Mouse (Mus musculus): ENCODE measurements around the gene Mad2l2.
A peak's percentile ranks its signal among the peaks of the same experiment; 100 is the strongest.
"Not testable (repeated sequence)": the region's sequence is repeated elsewhere in the genome, so short reads cannot be mapped to it uniquely, and the experiment has no call there.

Mad2l2 gene

GRCm38 (mm10) chr4:148169586-148169985 lies 39.4 kb downstream of the Mad2l2 start:
- DNase-seq (ENCODE audit: low read depth, low spot score), result no peak

DNA sequence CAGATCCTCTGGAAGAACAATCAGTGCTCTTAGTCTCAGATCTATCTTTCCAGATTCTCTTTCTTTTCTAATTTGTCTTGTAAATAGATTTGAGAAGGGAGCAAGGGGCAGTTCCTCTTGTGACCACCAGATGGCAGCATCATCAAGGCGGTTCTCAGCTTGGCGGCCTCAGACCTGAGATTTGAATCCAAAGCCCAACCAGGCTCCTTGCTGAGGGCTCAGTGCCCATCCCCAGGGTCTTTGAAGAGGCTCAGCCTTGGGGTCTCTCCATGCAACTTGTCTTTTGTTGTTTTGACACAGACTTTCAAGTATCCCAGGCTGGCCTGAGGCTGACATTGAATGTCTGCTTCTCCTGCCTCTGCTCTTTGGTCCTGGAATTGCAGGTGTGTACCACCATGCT lies 40.7 kb downstream of the Mad2l2 start:
- peak; percentile 65 for DNase-seq (ENCODE audit: low read depth, low spot score)

DNA sequence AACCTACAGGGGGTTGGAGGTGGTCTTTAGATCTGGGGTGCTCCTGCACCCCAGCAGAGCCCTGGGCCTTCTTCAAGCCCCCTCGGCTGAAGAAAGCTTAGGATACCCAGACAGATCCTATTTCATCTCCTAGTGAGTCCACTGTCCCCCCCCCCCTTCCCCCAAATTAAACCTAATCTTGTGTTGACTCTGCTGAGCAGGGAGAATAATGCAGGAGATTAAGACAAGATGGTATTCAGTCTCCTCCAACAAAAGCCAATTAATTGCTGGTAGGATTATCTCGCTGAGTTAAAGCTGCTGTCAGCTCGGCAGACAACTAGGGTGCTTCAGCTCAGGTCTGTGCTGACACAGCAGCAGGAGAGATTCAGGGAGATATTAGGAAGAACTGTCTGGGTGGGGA lies 41.1 kb downstream of the Mad2l2 start:
- DNase-seq (ENCODE audit: low read depth, low spot score), result no peak

DNA sequence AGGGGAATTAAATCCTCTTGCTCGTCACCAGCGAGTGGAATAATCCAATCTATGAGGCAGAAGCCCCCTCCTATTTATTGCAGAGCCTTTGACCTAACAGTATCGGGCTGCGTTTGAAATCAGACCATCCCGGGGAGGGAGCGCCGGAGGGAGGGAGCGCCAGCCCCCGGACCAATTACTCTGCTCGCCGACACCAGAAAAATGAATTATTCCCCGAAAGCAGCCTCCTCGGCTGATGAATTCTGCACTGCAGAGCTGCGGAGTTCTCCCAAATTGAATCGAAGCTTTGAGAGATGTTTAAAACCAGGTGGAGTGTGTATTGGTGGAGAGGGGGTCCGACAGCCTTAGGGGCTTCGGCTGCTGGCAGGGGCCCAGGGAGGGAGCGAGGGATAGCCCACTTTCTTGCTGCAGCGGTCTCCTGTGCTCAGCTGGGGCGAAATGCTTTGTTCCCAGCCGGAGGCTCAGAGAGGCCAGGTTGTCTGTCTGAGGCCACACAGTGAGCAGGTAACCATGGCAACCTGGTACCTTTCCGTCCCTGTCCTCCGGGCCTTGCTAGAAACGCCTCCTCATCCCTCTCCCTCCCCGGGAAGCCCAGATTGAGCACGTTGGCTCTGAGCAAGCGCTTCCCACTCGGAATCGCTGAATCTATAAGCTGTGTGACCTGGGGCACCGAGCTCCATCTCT lies 43.8 kb downstream of the Mad2l2 start:
- no peak for DNase-seq (ENCODE audit: low read depth, low spot score)

- no peak for DNase-seq (ENCODE audit: low read depth, low spot score)
These were observed 44.3 kb downstream of the Mad2l2 start for GRCm38 (mm10) chr4:148174495-148174862.

- not testable (repeated sequence) for DNase-seq (ENCODE audit: low read depth, low spot score)
These were observed 46.4 kb downstream of the Mad2l2 start for GRCm38 (mm10) chr4:148176603-148177002.

DNA sequence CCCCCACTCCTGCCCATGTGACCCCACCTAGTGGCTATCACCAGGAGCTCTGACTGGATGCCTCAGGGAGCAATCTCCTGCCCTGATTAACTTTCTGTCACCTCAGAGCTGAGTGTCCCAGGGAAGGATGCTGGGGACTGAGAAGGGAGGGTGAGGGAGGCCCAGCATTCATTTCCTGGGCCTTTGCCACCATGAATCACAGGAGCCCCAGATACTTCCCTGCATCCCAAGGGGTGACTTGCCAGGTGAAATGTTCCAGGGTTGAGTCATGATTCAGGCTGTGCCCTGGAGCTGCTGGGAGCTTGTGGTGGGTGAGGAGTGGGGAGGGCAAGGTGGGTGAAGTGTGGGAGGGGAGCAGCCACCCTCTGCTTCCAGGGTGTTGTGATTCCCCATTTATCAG lies 47.5 kb downstream of the Mad2l2 start:
- DNase-seq (ENCODE audit: low read depth, low spot score), result no peak

DNA sequence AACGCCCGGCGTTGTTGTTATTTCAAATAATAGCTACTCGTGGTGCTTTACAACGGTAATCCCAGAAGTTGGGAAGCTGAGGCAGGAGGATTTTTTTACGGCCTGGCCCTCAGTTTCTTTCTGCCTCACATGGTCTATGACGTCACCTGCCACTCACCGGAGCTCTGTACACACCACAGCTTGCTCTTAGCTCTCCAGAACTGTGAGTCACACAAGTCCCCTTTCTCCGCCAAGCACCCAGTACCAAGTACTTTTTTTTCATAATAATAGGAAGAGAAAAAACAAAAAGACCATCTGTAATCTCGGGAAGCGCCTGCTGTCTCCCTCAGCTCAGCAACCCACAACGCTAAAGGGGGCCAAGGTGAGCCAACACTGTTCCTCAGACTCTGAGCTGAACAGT lies 51.3 kb downstream of the Mad2l2 start:
- DNase-seq (ENCODE audit: low read depth, low spot score), result no peak

DNA sequence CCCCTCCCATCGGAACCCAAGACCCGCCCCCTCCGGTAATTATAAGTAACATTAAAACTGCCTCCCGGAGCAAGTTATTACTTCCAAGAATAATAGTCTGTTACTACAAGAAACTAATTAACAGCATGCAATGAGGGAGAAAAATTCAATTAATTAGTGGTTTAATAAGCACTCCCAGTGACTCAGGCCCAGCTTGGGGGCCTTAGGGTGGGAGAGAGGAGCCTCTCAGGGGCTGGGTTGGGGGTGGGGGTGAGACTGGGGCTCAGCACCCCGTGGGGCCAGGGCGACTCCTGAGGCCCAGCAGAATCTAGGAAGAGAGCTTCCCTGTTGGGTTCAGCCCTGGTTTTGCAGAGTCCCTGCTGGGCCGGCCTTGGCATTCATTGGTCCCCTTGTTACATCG lies 52.2 kb downstream of the Mad2l2 start:
- no peak for DNase-seq (ENCODE audit: low read depth, low spot score)

DNA sequence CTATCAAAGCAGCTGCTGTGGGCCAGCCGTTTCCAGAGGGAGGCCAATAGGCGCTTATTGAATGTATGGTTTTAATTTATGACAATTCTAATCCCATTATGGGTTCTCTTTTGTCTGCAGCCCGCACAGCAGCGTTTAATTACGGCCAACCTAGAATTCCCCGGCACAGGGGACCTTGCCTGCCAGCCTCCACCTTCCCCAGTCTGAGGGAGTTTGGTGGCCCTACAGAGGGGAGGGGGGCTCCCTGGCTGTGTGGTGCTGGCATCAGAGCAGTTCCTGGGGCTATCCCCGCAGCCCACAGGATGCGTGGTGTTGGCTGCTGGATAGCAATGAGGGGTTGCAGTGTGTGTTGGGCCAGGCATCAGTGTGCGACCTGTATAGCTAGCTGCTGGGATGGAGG lies 54.4 kb downstream of the Mad2l2 start:
- no peak for DNase-seq (ENCODE audit: low read depth, low spot score)

- no peak for DNase-seq (ENCODE audit: low read depth, low spot score)
These were observed 55.6 kb downstream of the Mad2l2 start for GRCm38 (mm10) chr4:148185819-148186218.

DNA sequence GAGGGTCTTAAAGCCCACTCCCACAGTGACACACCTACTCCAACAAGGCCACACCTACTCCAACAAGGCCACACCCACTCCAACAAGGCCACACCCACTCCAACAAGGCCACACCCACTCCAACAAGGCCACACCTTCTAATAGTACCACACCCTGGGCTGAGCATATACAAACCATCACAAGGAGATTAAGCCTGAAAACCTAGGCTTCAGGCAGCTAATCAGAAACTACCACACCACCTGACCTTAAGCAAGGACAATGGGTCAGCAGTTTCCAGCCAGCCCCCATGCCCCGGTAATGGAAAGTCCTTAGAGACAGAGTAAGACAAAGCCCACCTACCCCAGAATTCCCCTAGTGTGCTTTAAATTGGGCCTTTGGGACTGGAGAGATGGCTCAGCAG lies 58.6 kb downstream of the Mad2l2 start:
- DNase-seq (ENCODE audit: low read depth, low spot score), result not testable (repeated sequence)

DNA sequence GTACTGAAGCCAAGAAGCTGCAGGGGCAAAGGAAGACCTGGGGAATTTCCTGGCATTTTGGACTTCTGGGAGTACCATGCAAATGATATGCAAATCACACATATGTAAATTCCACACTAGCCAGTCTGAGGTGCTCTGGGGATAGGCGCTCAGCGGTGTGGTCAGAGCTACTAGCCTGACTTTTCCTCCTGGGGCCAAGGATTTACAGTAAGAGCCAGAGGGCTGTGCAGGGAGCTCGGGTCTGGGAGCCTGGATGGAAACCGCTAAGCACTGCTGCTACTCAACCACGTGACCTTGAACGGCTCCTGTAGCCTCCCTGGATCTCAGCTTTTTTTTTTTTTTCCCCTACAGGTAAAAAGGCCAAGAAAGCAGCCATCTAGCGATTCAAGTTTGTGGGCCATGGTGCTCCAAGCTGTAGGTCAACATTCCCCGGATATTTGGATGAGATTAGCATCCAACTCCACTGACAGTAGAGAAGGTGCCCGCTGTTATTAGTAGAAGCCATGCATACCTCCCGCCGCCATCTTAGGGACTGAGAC lies 62.6 kb downstream of the Mad2l2 start:
- DNase-seq (ENCODE audit: low read depth, low spot score), result no peak

GRCm38 (mm10) chr4:148194400-148194799 lies 64.2 kb downstream of the Mad2l2 start:
- no peak for DNase-seq (ENCODE audit: low read depth, low spot score)
